Mouse (Mus musculus): ENCODE results near the gene Epn3. TPM values are rescaled to one million over a fixed set of nuclear protein-coding genes. Genes with fewer than 3 reads are reported as not detected.

Epn3 gene
- polyA plus RNA-seq, 1 experiment from 2014 or later, result 4.7 TPM

DNA sequence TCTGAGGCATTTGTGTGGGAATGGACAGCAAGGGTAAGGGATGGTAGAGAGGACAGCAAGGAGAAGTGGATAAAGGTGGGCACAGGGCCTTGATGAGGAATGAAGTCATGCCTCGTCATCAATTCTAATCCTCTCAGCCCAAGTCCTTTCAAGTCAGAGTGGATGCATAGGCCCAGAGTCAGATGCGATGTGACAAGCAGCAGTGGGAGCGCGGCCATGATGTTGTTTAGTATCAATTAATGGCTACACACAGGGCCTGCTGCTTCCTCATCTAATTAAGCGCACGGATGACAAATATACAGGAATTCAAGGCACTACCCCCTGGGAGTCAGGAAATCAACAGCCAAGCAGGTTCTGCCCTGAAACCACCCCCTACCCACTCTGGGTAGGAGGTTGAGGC lies 59.4 kb downstream of the Epn3 start:
- H3K27ac ChIP-seq (replicated peaks), result no peak overlapping the region
- H3K36me3 ChIP-seq (replicated peaks), result peaks cover 74% of the 10 kb centered on the region
- H3K27me3 ChIP-seq (replicated peaks; ENCODE audit: low read depth, poor library complexity, severe bottlenecking), result peaks cover 21% of the 10 kb centered on the region; the same call in 1 of the 2 replicates
- no peak for DNase-seq (ENCODE audit: low spot score)
- 82% methylated on average over 6 of the region's 6 CpGs for WGBS
- no peaks in the 10 kb centered on the region for H3K9me3 ChIP-seq
- peaks cover 61% of the 10 kb centered on the region for H3K4me1 ChIP-seq
- H3K4me3 ChIP-seq, result no peak overlapping the region

Other genes starting within 250 kb of the Epn3 start
- gene Gm21885, start 218.1 kb downstream of the Epn3 start, polyA plus RNA-seq (2016; fragmentation: Nextera tagmentation; extraction: Ambion mirVana), result 0.39 TPM in 1 of 2 replicates, not detected in the other
- gene Luc7l3, start 178.0 kb downstream of the Epn3 start, polyA plus RNA-seq (2016; fragmentation: Nextera tagmentation; extraction: Ambion mirVana), result 104 and 117 TPM in 2 replicates
- gene Ankrd40, start 172.0 kb downstream of the Epn3 start, polyA plus RNA-seq (2016; fragmentation: Nextera tagmentation; extraction: Ambion mirVana), result 14.8 and 15.3 TPM in 2 replicates
- gene Abcc3, start 107.0 kb downstream of the Epn3 start, polyA plus RNA-seq (2016; fragmentation: Nextera tagmentation; extraction: Ambion mirVana), result 0.23 and 0.24 TPM in 2 replicates
- gene Cacna1g, start 25.8 kb downstream of the Epn3 start, polyA plus RNA-seq (2016; fragmentation: Nextera tagmentation; extraction: Ambion mirVana), result 6.5 and 13.5 TPM in 2 replicates
- gene Spata20, start 13.8 kb downstream of the Epn3 start, polyA plus RNA-seq (2016; fragmentation: Nextera tagmentation; extraction: Ambion mirVana), result not detected in 2 replicates
- gene Mycbpap, start 21.8 kb upstream of the Epn3 start, polyA plus RNA-seq (2016; fragmentation: Nextera tagmentation; extraction: Ambion mirVana), result 2.7 and 3.6 TPM in 2 replicates
- 4.5 and 5.1 TPM in 2 replicates for gene Rsad1, start 49.3 kb upstream of the Epn3 start, polyA plus RNA-seq (2016; fragmentation: Nextera tagmentation; extraction: Ambion mirVana)
- 0.09 and 0.11 TPM in 2 replicates for gene Chad, start 65.1 kb upstream of the Epn3 start, polyA plus RNA-seq (2016; fragmentation: Nextera tagmentation; extraction: Ambion mirVana)
- 3.9 and 4.1 TPM in 2 replicates for gene Acsf2, start 101.9 kb upstream of the Epn3 start, polyA plus RNA-seq (2016; fragmentation: Nextera tagmentation; extraction: Ambion mirVana)
- gene Lrrc59, start 129.8 kb upstream of the Epn3 start, polyA plus RNA-seq (2016; fragmentation: Nextera tagmentation; extraction: Ambion mirVana), result 258 and 280 TPM in 2 replicates
- 141 and 153 TPM in 2 replicates for gene Mrpl27, start 153.8 kb upstream of the Epn3 start, polyA plus RNA-seq (2016; fragmentation: Nextera tagmentation; extraction: Ambion mirVana)
- gene Eme1, start 154.0 kb upstream of the Epn3 start, polyA plus RNA-seq (2016; fragmentation: Nextera tagmentation; extraction: Ambion mirVana), result 58.6 and 59.4 TPM in 2 replicates
- gene Xylt2, start 177.5 kb upstream of the Epn3 start, polyA plus RNA-seq (2016; fragmentation: Nextera tagmentation; extraction: Ambion mirVana), result 15.1 and 16.3 TPM in 2 replicates
- gene Gm11541, start 204.5 kb upstream of the Epn3 start, polyA plus RNA-seq (2016; fragmentation: Nextera tagmentation; extraction: Ambion mirVana), result not detected in 2 replicates
- 0.29 and 0.40 TPM in 2 replicates for gene Cdc34b, start 241.8 kb upstream of the Epn3 start, polyA plus RNA-seq (2016; fragmentation: Nextera tagmentation; extraction: Ambion mirVana)